Mouse (Mus musculus): Measurements from ENCODE around the gene Slc38a7. TPM values are rescaled to one million over a fixed set of nuclear protein-coding genes. Genes with fewer than 3 reads are reported as not detected.
A peak's percentile ranks its signal among the peaks of the same experiment; 100 is the strongest.

The Slc38a7 gene
- 28.5 and 28.9 TPM in 2 replicates for polyA plus RNA-seq (2015; fragmentation: Nextera tagmentation; extraction: Ambion mirVana)

GRCm38 (mm10) chr8:95853102-95853843, at the start of gene Slc38a7:
Slc38a7 (minus strand) TSS chr8:95853539.
- Histone ChIP-seq H3K9ac (replicated peaks) (peak within 1 kb of the TSS; percentile 75), H3K36me3 (no peaks in the 10 kb centered on the region), H3K4me2 (replicated peaks) (peak within 1 kb of the TSS; percentile 84), H3K27ac (replicated peaks) (no peak within 1 kb of the TSS), H3K27me3 (no peaks in the 10 kb centered on the region), H3K9me3 (no peaks in the 10 kb centered on the region), H3K4me1 (peaks cover 9% of the 10 kb centered on the region), H3K4me3 (peak within 1 kb of the TSS; percentile 80)
- peak; percentile 98 for ATAC-seq (replicated peaks)
- 13% methylated on average over 22 of the region's 22 CpGs for WGBS

DNA sequence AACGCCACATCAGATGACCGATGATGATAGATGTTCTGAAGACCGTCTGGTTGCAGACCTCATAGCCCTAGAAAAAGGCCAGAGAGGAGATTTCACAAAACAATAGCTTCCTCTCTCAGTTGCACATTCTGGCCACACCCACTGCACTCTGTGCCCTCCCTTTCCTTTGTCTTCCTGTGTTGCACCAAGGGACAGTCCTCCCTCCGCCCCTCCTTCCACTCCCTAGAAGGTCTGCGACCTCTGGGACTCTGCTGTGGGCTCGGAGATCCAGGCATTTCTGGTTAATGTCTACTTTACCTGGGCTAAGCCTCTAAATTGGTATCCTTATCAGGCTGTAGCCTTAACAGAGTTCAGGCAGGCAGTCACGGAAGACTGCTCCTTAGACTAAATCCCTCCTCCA, 48.5 kb upstream of the Slc38a7 start:
- H3K9ac ChIP-seq (replicated peaks) = no peak overlapping the region
- WGBS = 23% methylated on average over 7 of the region's 7 CpGs
- ATAC-seq (replicated peaks) = no peak
- no peaks in the 10 kb centered on the region for H3K36me3 ChIP-seq
- no peak overlapping the region for H3K4me3 ChIP-seq
- H3K27me3 ChIP-seq = no peaks in the 10 kb centered on the region
- H3K9me3 ChIP-seq = no peaks in the 10 kb centered on the region
- H3K27ac ChIP-seq (replicated peaks) = no peak overlapping the region
- H3K4me1 ChIP-seq = no peaks in the 10 kb centered on the region
- no peak overlapping the region for H3K4me2 ChIP-seq (replicated peaks)

DNA sequence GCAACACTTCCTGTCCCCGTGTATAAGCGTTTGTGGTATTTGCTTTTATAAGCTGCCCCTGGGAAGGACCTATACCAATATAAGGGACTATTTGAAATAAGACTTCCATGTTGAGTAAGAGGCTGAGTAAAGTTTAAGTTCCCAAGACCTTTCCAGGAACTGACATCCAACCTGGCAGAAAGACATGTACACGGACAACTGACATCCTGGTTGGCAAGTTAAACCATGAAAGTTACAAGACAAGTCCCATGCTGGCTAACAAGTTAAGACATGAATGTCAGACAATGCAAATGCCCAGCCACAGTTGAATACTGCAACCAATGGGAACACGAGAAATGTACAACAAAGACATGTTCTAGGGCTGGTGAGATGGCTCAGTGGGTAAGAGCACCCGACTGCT, 40.4 kb upstream of the Slc38a7 start:
- Histone ChIP-seq H3K27me3 (no peaks in the 10 kb centered on the region), H3K9ac (replicated peaks) (no peak overlapping the region), H3K36me3 (no peaks in the 10 kb centered on the region), H3K9me3 (no peaks in the 10 kb centered on the region), H3K4me1 (no peaks in the 10 kb centered on the region), H3K4me2 (replicated peaks) (no peak overlapping the region), H3K4me3 (no peak overlapping the region), H3K27ac (replicated peaks) (no peak overlapping the region)
- no peak for ATAC-seq (replicated peaks)
- WGBS = 82% methylated on average over 5 of the region's 5 CpGs

DNA sequence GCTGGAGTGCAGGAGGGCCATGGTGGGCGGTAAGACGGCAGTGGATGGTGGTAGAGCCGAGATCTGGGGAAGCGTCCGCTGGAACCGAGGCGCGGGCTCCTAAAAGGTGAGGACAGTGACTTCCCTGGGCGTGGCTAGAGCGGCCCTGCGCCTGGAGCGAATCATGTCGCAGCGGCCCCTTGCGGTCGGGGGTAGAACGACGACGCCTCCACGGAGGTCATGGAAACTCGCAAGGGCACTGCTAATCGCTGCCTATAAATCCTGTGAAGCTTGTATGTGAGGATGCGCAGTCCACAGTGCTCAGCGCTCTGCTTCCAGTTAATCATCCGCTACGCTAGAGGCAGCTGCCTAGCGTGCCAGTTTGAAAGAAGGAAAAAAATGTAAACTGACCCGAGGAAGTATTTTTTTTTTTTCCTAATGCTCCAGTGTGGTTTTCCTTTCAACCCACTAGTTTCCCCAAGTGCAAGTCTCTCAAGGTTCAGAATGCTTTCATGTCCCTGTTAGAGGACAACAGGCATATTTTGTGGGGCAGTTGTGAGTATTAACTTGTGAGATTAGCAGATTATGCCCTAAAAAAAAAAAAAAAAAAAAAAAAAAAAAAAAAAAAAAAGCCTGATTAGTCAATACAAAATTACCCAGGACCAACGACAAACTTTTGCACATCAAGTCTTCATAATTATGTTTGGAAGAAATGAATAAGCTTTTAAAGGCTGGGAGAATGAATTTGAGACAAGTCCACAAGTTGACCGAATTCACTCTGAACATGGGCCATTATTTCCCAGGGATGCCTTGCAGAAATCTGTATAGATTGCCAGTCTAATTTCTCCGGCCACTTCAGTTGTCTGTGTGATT, 35.2 kb upstream of the Slc38a7 start, which contains the start of gene Got2:
Gene Got2 (minus strand): TSS at position 263 of the 852 bp plus-strand sequence.
- H3K4me3 ChIP-seq = peak within 1 kb of the TSS; percentile 100
- peak; percentile 86 for ATAC-seq (replicated peaks)
- H3K9ac ChIP-seq (replicated peaks) = peak within 1 kb of the TSS; percentile 75
- peaks cover 23% of the 10 kb centered on the region for H3K4me1 ChIP-seq
- H3K4me2 ChIP-seq (replicated peaks) = peak within 1 kb of the TSS; percentile 85
- 7% methylated on average over 31 of the region's 31 CpGs for WGBS
- no peaks in the 10 kb centered on the region for H3K27me3 ChIP-seq
- no peaks in the 10 kb centered on the region for H3K36me3 ChIP-seq
- no peaks in the 10 kb centered on the region for H3K9me3 ChIP-seq
- H3K27ac ChIP-seq (replicated peaks) = peak within 1 kb of the TSS; percentile 77

- H3K9ac ChIP-seq (replicated peaks) = peak overlapping the region; percentile 75
- H3K4me2 ChIP-seq (replicated peaks) = peak overlapping the region; percentile 85
- H3K4me3 ChIP-seq = peak overlapping the region; percentile 100
- H3K4me1 ChIP-seq = peaks cover 23% of the 10 kb centered on the region
- H3K36me3 ChIP-seq = no peaks in the 10 kb centered on the region
- peak; percentile 97 for ATAC-seq (replicated peaks)
- WGBS = under 1% methylated on average over 38 of the region's 38 CpGs
- H3K27me3 ChIP-seq = no peaks in the 10 kb centered on the region
- peak overlapping the region; percentile 77 for H3K27ac ChIP-seq (replicated peaks)
- no peaks in the 10 kb centered on the region for H3K9me3 ChIP-seq
These were observed 34.4 kb upstream of the Slc38a7 start for GRCm38 (mm10) chr8:95887578-95888284.

GRCm38 (mm10) chr8:95886647-95887577, 33.6 kb upstream of the Slc38a7 start:
- peak overlapping the region; percentile 100 for H3K4me3 ChIP-seq
- ATAC-seq (replicated peaks) = 0 out of 2 replicates have a peak, but pooled peaks have one; percentile 1
- peak overlapping the region; percentile 75 for H3K9ac ChIP-seq (replicated peaks)
- no peaks in the 10 kb centered on the region for H3K27me3 ChIP-seq
- H3K9me3 ChIP-seq = no peaks in the 10 kb centered on the region
- H3K4me1 ChIP-seq = peaks cover 23% of the 10 kb centered on the region
- H3K27ac ChIP-seq (replicated peaks) = 0 out of 2 replicates have a peak overlapping the region, but pooled peaks have one; percentile 77
- 66% methylated on average over 17 of the region's 17 CpGs for WGBS
- peak overlapping the region; percentile 85 for H3K4me2 ChIP-seq (replicated peaks)
- H3K36me3 ChIP-seq = no peaks in the 10 kb centered on the region

GRCm38 (mm10) chr8:95885966-95886365, 32.6 kb upstream of the Slc38a7 start:
- no peak for ATAC-seq (replicated peaks)
- Histone ChIP-seq H3K4me3 (no peak overlapping the region), H3K27ac (replicated peaks) (no peak overlapping the region), H3K4me2 (replicated peaks) (no peak overlapping the region), H3K27me3 (no peaks in the 10 kb centered on the region), H3K4me1 (peaks cover 23% of the 10 kb centered on the region), H3K36me3 (no peaks in the 10 kb centered on the region), H3K9ac (replicated peaks) (no peak overlapping the region), H3K9me3 (no peaks in the 10 kb centered on the region)
- WGBS = 80% methylated on average over 5 of the region's 5 CpGs

DNA sequence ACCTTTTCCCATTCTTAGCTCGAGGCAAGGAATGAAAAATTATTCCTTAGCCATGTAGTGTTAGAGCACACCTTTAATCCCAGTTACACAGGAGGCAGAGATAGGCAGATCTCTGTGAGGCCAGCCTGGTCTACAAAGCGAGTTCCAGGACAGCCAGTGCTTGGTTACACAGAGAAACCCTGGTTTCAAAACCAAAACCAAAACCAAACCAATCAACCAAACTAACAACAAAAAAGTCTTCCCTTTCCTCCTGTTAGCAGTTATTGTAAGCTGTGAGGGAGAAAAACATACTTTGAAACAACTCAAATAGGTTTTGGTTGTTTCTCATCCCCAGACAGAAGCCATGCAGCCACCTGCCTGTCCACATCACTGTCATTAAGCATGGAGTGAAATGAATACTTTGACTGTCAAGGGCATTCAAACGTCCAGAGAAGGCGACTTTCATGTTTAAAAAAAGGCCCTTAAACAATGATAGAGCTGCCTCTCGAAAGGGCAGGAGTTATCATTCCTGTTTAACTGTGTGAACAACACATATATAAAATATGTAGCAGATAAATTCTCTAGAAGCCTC, 32.0 kb upstream of the Slc38a7 start:
- Histone ChIP-seq H3K4me2 (replicated peaks) (no peak overlapping the region), H3K27me3 (no peaks in the 10 kb centered on the region), H3K36me3 (no peaks in the 10 kb centered on the region), H3K4me3 (no peak overlapping the region), H3K27ac (replicated peaks) (no peak overlapping the region), H3K4me1 (peaks cover 23% of the 10 kb centered on the region), H3K9me3 (no peaks in the 10 kb centered on the region), H3K9ac (replicated peaks) (no peak overlapping the region)
- 77% methylated on average over 5 of the region's 5 CpGs for WGBS
- ATAC-seq (replicated peaks) = no peak

DNA sequence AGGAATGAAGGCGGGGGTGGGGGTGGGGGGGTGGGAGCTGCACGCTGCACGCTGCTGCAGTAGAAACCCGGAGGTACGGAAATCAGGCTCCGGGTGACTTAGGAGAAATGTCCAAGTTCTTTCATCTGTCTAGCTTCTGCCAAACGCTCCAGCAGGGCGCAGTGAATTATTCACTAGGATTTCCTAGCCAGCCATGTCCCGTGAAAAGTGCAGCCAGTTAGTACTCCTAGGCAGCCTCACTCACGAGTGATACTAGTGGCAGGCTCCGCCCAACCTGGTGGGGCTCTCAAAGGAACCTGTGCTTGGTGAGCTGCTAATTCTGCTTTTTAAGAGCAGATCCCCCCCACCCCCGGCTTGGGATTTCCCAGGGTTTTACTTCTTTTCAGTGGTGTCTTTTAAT, 31.2 kb upstream of the Slc38a7 start:
- Histone ChIP-seq H3K4me1 (peaks cover 23% of the 10 kb centered on the region), H3K4me2 (replicated peaks) (no peak overlapping the region)
- WGBS = 84% methylated on average over 12 of the region's 12 CpGs

GRCm38 (mm10) chr8:95882191-95882590, 28.9 kb upstream of the Slc38a7 start:
- H3K36me3 ChIP-seq = peaks cover 3% of the 10 kb centered on the region
- peaks cover 29% of the 10 kb centered on the region for H3K4me1 ChIP-seq
- H3K9ac ChIP-seq (replicated peaks) = no peak overlapping the region
- H3K27ac ChIP-seq (replicated peaks) = no peak overlapping the region
- no peaks in the 10 kb centered on the region for H3K9me3 ChIP-seq
- WGBS = 91% methylated on average over 9 of the region's 9 CpGs
- H3K27me3 ChIP-seq = no peaks in the 10 kb centered on the region
- no peak for ATAC-seq (replicated peaks)
- H3K4me2 ChIP-seq (replicated peaks) = no peak overlapping the region
- H3K4me3 ChIP-seq = no peak overlapping the region

More for the DNA sequence above, 31.2 kb upstream of the Slc38a7 start:
- H3K4me3 ChIP-seq = no peak overlapping the region
- H3K27ac ChIP-seq (replicated peaks) = no peak overlapping the region
- H3K9ac ChIP-seq (replicated peaks) = no peak overlapping the region
- no peaks in the 10 kb centered on the region for H3K27me3 ChIP-seq
- no peak for ATAC-seq (replicated peaks)
- H3K9me3 ChIP-seq = no peaks in the 10 kb centered on the region
- H3K36me3 ChIP-seq = no peaks in the 10 kb centered on the region

DNA sequence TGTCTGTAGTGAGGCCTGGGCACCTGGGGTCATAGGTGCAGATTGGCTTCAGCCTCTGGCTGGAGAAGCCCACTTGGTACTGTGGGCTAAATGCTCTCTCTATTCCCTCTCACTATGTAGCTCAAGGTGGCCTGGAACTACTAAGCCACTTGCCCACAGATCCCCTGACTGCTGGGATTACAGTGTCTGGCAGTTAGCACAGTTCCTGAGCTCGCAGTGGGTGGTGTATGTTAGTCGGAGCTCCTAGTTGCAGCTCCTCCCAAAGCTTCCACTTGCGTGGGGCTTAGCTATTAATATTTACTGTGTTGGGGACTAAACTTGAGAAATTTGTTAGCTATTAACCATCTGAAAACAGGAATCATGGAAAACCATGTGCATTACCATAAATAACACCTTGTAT, 28.2 kb upstream of the Slc38a7 start:
- Histone ChIP-seq H3K27ac (replicated peaks) (no peak overlapping the region), H3K36me3 (peaks cover 10% of the 10 kb centered on the region), H3K4me2 (replicated peaks) (no peak overlapping the region), H3K9ac (replicated peaks) (no peak overlapping the region), H3K4me3 (no peak overlapping the region), H3K4me1 (peaks cover 22% of the 10 kb centered on the region), H3K27me3 (no peaks in the 10 kb centered on the region), H3K9me3 (no peaks in the 10 kb centered on the region)
- 84% methylated on average over 3 of the region's 3 CpGs for WGBS
- ATAC-seq (replicated peaks) = no peak

Data from forebrain, embryonic 15.5 days (tissue).